Mouse (Mus musculus) testis, postnatal 10 days (tissue): ENCODE results near the gene Gm17267.
"Not testable (repeated sequence)": the region's sequence is repeated elsewhere in the genome, so short reads cannot be mapped to it uniquely, and the experiment has no call there.

ENCODE experiments used
- DNase-seq: peaks from one replicate; pipeline ENCODE4 v3.0.0; 2021; ENCODE audit warnings: low spot score

Gene Gm17267

DNA sequence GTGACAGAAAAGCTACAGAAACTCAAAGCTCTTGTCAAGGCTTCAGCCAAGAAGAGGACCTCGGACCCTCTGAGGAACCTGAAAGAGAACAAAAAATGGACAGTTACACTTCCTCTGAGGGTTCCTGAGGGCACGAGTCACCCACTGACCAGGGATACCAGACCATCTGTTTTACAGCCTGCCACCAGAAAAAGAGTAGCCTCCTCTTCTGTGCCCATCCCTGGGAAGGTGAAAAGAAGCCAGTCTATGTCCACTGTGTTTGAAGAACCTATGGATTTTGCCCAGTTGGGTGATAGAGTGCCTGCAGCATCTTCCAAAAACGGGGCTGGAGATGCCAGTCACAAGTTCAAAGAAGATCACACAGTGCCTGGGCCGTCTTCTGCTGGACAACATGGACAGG is at the start of gene Gm17267:
Gene Gm17267, plus strand, starts transcription at position 301 of the 400 bp plus-strand sequence.
- not testable (repeated sequence) for DNase-seq
